Mouse (Mus musculus): Measurements from ENCODE around the gene Faf1. TPM values are rescaled to one million over a fixed set of nuclear protein-coding genes. Genes with fewer than 3 reads are reported as not detected.

The Faf1 gene
- total and polyA plus RNA-seq, 3 experiments, result 34.9 to 52.8 (median 38.2) TPM

- in situ Hi-C loops (cut with MboI; ENCODE audit: low pct_ligation_motif_present, low pct_unique_long_range_greater_than_20kb, low sequenced_read_pairs) (no loop called here), dilution Hi-C loops (cut with MboI; ENCODE audit: extremely low pct_ligation_motif_present, extremely low pct_unique_long_range_greater_than_20kb, low sequenced_read_pairs) (no loop called here)
- Histone ChIP-seq H3K27me3 (replicated peaks) (no peaks in the 10 kb centered on the region), H3K27ac (ENCODE audit: insufficient read depth, low read depth) (no peak overlapping the region), H3K9ac (ENCODE audit: insufficient read depth, low read depth) (no peak overlapping the region), H3K79me2 (replicated peaks; ENCODE audit: control insufficient read depth, extremely low read depth, insufficient read depth, poor library complexity, severe bottlenecking) (peaks cover 12% of the 10 kb centered on the region), H3K4me2 (ENCODE audit: insufficient read depth, low read depth, poor library complexity, severe bottlenecking) (no peak overlapping the region), H3K36me3 (replicated peaks in 1 of 2; ENCODE audit: control insufficient read depth in 1 of 2, insufficient read depth in 1 of 2, low read length in 1 of 2) (peaks cover 0 to 10% of the 10 kb centered on the region in 2 experiments), H3K4me1 (ENCODE audit: control insufficient read depth in 1 of 2, insufficient read depth in 2 of 2) (peaks cover 0 to 4% of the 10 kb centered on the region in 2 experiments; a peak in 2 of 4 replicates), H3K9me3 (replicated peaks; ENCODE audit: low read length) (no peaks in the 10 kb centered on the region), H3K4me3 (replicated peaks in 1 of 3; ENCODE audit: low read depth in 2 of 3, low read length in 2 of 3, poor library complexity in 1 of 3) (no peak overlapping the region)
- peak; percentile 29; the same call in 1 of the 2 replicates for TF ChIP-seq ETS1 (conservative IDR thresholded peaks at IDR 0.05; ENCODE audit: low read depth, low read length)
- TF ChIP-seq EP300 (IDR thresholded peaks at IDR 0.05; ENCODE audit: low read length), result 0 out of 2 replicates have a peak, but pooled peaks have one; percentile 18
- TF ChIP-seq UBTF (IDR thresholded peaks at IDR 0.05; ENCODE audit: low read depth, low read length), result no peak
- no peak for TF ChIP-seq JUN (IDR thresholded peaks at IDR 0.05; ENCODE audit: insufficient read depth, low read depth, low read length)
- peak; percentile 13 for DNase-seq (ENCODE audit: extremely low read depth)
Measured at GRCm38 (mm10) chr4:109705349-109705748, 29.0 kb downstream of the Faf1 start.

DNA sequence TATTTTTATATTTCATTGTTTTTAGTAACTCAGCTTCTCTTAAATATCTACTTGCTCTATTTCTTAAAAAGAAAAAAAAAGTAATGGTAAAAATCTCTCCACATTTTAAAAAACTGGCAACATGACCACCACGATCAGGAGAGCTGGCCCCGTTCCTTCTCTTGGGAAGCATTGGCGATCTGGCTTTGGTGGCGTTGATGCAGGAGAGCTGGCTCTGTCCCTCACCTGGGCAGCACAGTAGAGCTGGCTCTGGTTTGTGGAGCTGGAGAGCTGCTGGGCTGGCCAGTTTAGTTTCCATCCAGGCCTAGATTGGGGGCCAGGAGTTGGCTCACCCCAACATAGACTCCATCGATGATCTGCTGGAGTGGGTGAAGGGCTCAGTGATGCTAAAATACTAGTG lies 42.9 kb downstream of the Faf1 start:
- Histone ChIP-seq H3K27me3 (replicated peaks) (no peaks in the 10 kb centered on the region), H3K79me2 (replicated peaks; ENCODE audit: control insufficient read depth, extremely low read depth, insufficient read depth, poor library complexity, severe bottlenecking) (peaks cover 3% of the 10 kb centered on the region; the same call in 1 of the 2 replicates), H3K4me1 (ENCODE audit: control insufficient read depth in 1 of 2, insufficient read depth in 2 of 2) (peaks cover 0 to 4% of the 10 kb centered on the region in 2 experiments; a peak in 2 of 4 replicates), H3K27ac (ENCODE audit: insufficient read depth, low read depth) (no peak overlapping the region), H3K4me3 (replicated peaks in 1 of 3; ENCODE audit: low read depth in 2 of 3, low read length in 2 of 3, poor library complexity in 1 of 3) (no peak overlapping the region), H3K9ac (ENCODE audit: insufficient read depth, low read depth) (no peak overlapping the region), H3K4me2 (ENCODE audit: insufficient read depth, low read depth, poor library complexity, severe bottlenecking) (no peak overlapping the region), H3K36me3 (replicated peaks in 1 of 2; ENCODE audit: control insufficient read depth in 1 of 2, insufficient read depth in 1 of 2, low read length in 1 of 2) (peaks cover 3 to 19% of the 10 kb centered on the region in 2 experiments), H3K9me3 (replicated peaks; ENCODE audit: low read length) (no peaks in the 10 kb centered on the region)
- TF ChIP-seq ELF1 (IDR thresholded peaks at IDR 0.05; ENCODE audit: low read depth, low read length) (no peak), UBTF (IDR thresholded peaks at IDR 0.05; ENCODE audit: low read depth, low read length) (no peak), KAT2A (IDR thresholded peaks at IDR 0.05; ENCODE audit: insufficient replicate concordance, low read length) (no peak), ZKSCAN1 (IDR thresholded peaks at IDR 0.05; ENCODE audit: borderline replicate concordance, low read depth, low read length) (no peak), MAX (IDR thresholded peaks at IDR 0.05; ENCODE audit: low read length) (no peak), E2F4 (IDR thresholded peaks at IDR 0.05; ENCODE audit: insufficient replicate concordance, low read depth, low read length) (no peak)
- in situ Hi-C loops (cut with MboI; ENCODE audit: low pct_ligation_motif_present, low pct_unique_long_range_greater_than_20kb, low sequenced_read_pairs), result no loop called here
- DNase-seq (ENCODE audit: extremely low read depth), result no peak
- dilution Hi-C loops (cut with MboI; ENCODE audit: extremely low pct_ligation_motif_present, extremely low pct_unique_long_range_greater_than_20kb, low sequenced_read_pairs), result no loop called here

DNA sequence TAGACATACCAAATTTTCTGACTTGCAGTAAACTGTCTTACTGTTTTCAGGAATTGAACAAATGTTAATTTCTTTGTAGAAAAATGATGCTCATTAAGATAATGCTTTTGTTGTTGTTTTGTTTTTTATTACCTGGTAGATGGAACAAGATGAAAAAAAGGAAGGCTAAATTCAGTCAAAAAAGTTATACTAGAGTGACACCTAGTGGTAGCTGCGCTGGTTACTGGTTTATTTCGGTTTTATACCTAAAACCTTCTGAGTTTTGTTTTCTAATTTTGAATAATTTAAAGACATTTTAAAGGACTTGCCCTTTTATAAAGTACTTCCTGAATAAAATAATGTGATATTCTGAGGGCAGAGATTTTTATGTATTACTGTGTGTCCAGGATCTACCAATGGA lies 52.9 kb downstream of the Faf1 start:
- H3K4me3 ChIP-seq (replicated peaks in 1 of 3; ENCODE audit: low read depth in 2 of 3, low read length in 2 of 3, poor library complexity in 1 of 3), result no peak overlapping the region
- in situ Hi-C loops (cut with MboI; ENCODE audit: low pct_ligation_motif_present, low pct_unique_long_range_greater_than_20kb, low sequenced_read_pairs), result loop anchor here (5.0 kb wide), 1 partner anchor 152 kb away; no protein-coding TSS in a partner anchor
- peaks cover 0 to 19% of the 10 kb centered on the region in 2 experiments; a peak in 2 of 4 replicates for H3K4me1 ChIP-seq (ENCODE audit: control insufficient read depth in 1 of 2, insufficient read depth in 2 of 2)
- H3K36me3 ChIP-seq (replicated peaks in 1 of 2; ENCODE audit: control insufficient read depth in 1 of 2, insufficient read depth in 1 of 2, low read length in 1 of 2), result peaks cover 0 to 13% of the 10 kb centered on the region in 2 experiments
- dilution Hi-C loops (cut with MboI; ENCODE audit: extremely low pct_ligation_motif_present, extremely low pct_unique_long_range_greater_than_20kb, low sequenced_read_pairs), result no loop called here
- no peaks in the 10 kb centered on the region for H3K79me2 ChIP-seq (replicated peaks; ENCODE audit: control insufficient read depth, extremely low read depth, insufficient read depth, poor library complexity, severe bottlenecking)
- H3K27ac ChIP-seq (ENCODE audit: insufficient read depth, low read depth), result no peak overlapping the region
- H3K9ac ChIP-seq (ENCODE audit: insufficient read depth, low read depth), result no peak overlapping the region
- H3K4me2 ChIP-seq (ENCODE audit: insufficient read depth, low read depth, poor library complexity, severe bottlenecking), result no peak overlapping the region
- no peaks in the 10 kb centered on the region for H3K27me3 ChIP-seq (replicated peaks)
- no peaks in the 10 kb centered on the region for H3K9me3 ChIP-seq (replicated peaks; ENCODE audit: low read length)
- TF ChIP-seq IRF4 (IDR thresholded peaks at IDR 0.05; ENCODE audit: low read depth, low read length), result no peak
- TF ChIP-seq CTCF (conservative IDR thresholded peaks at IDR 0.05 in 1 of 2, IDR thresholded peaks at IDR 0.05 in 1 of 2; ENCODE audit: low read depth in 2 of 2, low read length in 2 of 2), result peak; percentile 17 to 78; a peak in 2 of 4 replicates
- TF ChIP-seq HCFC1 (IDR thresholded peaks at IDR 0.05; ENCODE audit: low read depth, low read length), result no peak
- peak; percentile 46; the same call in 1 of the 2 replicates for TF ChIP-seq JUND (conservative IDR thresholded peaks at IDR 0.05; ENCODE audit: low read depth, low read length)
- TF ChIP-seq SMC3 (IDR thresholded peaks at IDR 0.05; ENCODE audit: low read depth, low read length), result peak; percentile 37
- TF ChIP-seq ZNF384 (IDR thresholded peaks at IDR 0.05; ENCODE audit: low read depth, low read length), result peak; percentile 85
- TF ChIP-seq RAD21 (IDR thresholded peaks at IDR 0.05; ENCODE audit: low read depth, low read length), result peak; percentile 80
- peak; percentile 52 for DNase-seq (ENCODE audit: extremely low read depth)
